Mouse (Mus musculus) C2C12 (cell line): Measurements from ENCODE around the gene Sdk1.

ENCODE experiments used
- CTCF ChIP-seq: IDR thresholded peaks from one replicate; pipeline ENCODE4 v1.5.1; 2011; ENCODE audit not compliant: control insufficient read depth, insufficient read depth, insufficient read length
- MAX ChIP-seq: IDR thresholded peaks from one replicate; pipeline ENCODE4 v1.6.1; 2011; ENCODE audit warnings: mild to moderate bottlenecking, control low read depth
- MYOG ChIP-seq: IDR thresholded peaks from one replicate; pipeline ENCODE4 v1.6.1; 2011; ENCODE audit not compliant: control insufficient read depth, insufficient read length; ENCODE audit errors: extremely low read depth
- USF1 ChIP-seq: IDR thresholded peaks from one replicate; pipeline ENCODE4 v1.6.1; 2011; ENCODE audit warnings: low read depth, mild to moderate bottlenecking, control low read depth, moderate library complexity

DNA sequence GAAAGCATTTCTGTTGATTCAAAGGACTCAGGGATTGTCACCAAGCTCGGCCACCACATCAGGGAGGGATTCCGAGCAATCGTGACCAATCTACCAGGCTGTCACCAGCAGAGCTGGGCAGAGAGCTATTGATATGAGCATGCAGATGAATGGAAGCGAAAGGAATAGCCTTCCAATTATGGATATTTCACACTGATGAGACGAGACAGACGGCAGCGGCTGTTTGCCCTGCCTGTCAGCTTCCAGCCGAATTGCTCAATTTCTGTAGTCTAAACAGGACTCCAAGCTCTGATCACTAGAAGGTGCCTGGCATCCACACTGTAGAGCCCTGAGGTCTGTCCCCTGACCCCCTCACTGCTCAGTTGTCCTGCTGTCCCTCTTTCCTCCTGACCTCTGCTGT is 699.3 kb downstream of the Sdk1 start:
- TF ChIP-seq CTCF (no peak), MAX (no peak), USF1 (no peak), MYOG (no peak)
